Mouse (Mus musculus): ENCODE measurements at regions not wholly inside any gene's neighbourhood (a gene's known extent, or its start where the extent isn't known, plus 50 kb on each side); places are given as distances from the start of the nearest gene placed in this dataset.

GRCm38 (mm10) chr11:104038271-104038800 lies 71.8 kb downstream of the Arf2 start:
- Histone ChIP-seq H3K4me1 (ENCODE audit: control insufficient read depth, insufficient read depth, low read length) (no peaks in the 10 kb centered on the region), H3K4me3 (ENCODE audit: low read depth, low read length) (no peak overlapping the region), H3K36me3 (ENCODE audit: control insufficient read depth, insufficient read depth, low read length) (no peaks in the 10 kb centered on the region), H3K27me3 (ENCODE audit: control insufficient read depth, insufficient read depth, low read length) (no peaks in the 10 kb centered on the region), H3K4me2 (no peak overlapping the region), H3K9me3 (ENCODE audit: control insufficient read depth, low read length) (no peaks in the 10 kb centered on the region), H3K27ac (ENCODE audit: low read depth, low read length) (no peak overlapping the region), H3K9ac (ENCODE audit: low read length) (no peak overlapping the region)
- DNase-seq (ENCODE audit: low spot score, missing footprints) (peak; percentile 37), ATAC-seq (ENCODE audit: low FRiP score) (no peak)
- 75% methylated on average over 6 of the region's 6 CpGs for WGBS

GRCm38 (mm10) chr11:104045216-104045615 lies 78.7 kb downstream of the Arf2 start:
- H3K4me2 ChIP-seq = no peak overlapping the region
- 94% methylated on average over 4 of the region's 4 CpGs for WGBS
- no peaks in the 10 kb centered on the region for H3K36me3 ChIP-seq (ENCODE audit: control insufficient read depth, insufficient read depth, low read length)
- H3K9ac ChIP-seq (ENCODE audit: low read length) = no peak overlapping the region
- H3K9me3 ChIP-seq (ENCODE audit: control insufficient read depth, low read length) = no peaks in the 10 kb centered on the region
- H3K27ac ChIP-seq (ENCODE audit: low read depth, low read length) = no peak overlapping the region
- H3K4me3 ChIP-seq (ENCODE audit: low read depth, low read length) = no peak overlapping the region
- ATAC-seq (ENCODE audit: low FRiP score) (no peak), DNase-seq (ENCODE audit: low spot score, missing footprints) (peak; percentile 12)
- no peaks in the 10 kb centered on the region for H3K4me1 ChIP-seq (ENCODE audit: control insufficient read depth, insufficient read depth, low read length)
- H3K27me3 ChIP-seq (ENCODE audit: control insufficient read depth, insufficient read depth, low read length) = no peaks in the 10 kb centered on the region

DNA sequence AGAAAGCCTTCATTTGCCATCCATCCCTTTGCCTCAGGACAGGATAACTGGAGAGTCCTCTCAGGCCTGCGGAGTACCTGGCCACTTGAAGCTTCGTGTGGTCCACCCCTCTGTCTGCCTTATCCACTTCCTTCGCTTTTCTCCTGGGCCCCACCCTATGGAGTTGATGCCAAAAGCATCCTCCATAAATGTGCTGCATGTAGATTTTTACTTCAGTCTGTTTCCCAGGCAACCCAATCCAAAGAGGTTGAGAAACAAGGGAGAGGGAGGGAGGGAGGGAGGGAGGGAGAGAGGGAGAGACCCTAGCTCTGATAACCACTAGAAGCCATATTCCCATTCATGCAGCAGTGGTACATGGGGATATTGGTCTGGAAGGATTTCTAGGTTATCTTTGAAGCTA lies 80.7 kb upstream of the Crhr1 start:
- H3K4me1 ChIP-seq (ENCODE audit: control insufficient read depth, insufficient read depth, low read length) = no peaks in the 10 kb centered on the region
- ATAC-seq (ENCODE audit: low FRiP score) (no peak), DNase-seq (ENCODE audit: low spot score, missing footprints) (no peak)
- WGBS = 81% methylated on average over 3 of the region's 3 CpGs
- no peak overlapping the region for H3K9ac ChIP-seq (ENCODE audit: low read length)
- H3K4me2 ChIP-seq = no peak overlapping the region
- no peaks in the 10 kb centered on the region for H3K27me3 ChIP-seq (ENCODE audit: control insufficient read depth, insufficient read depth, low read length)
- no peaks in the 10 kb centered on the region for H3K9me3 ChIP-seq (ENCODE audit: control insufficient read depth, low read length)
- no peaks in the 10 kb centered on the region for H3K36me3 ChIP-seq (ENCODE audit: control insufficient read depth, insufficient read depth, low read length)
- H3K4me3 ChIP-seq (ENCODE audit: low read depth, low read length) = no peak overlapping the region
- H3K27ac ChIP-seq (ENCODE audit: low read depth, low read length) = no peak overlapping the region

DNA sequence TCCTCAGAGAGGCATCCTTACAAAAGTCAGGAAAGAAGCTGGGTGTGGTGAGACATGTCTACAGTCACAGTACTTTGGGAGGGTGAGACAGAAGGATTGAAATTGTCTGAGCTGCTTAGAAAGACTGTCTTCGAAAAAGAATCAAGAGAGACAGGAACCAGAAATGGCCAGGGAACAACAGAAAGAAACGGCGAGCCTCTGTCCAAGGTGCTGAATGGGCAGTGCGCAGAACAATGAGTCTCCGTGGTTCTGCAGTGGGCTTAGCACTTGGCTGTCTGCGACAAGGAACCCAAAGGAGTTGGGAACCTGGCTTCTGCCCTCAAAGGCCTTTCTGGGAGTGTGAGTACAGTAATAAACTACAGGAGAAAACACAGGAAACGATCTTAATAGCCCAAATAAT lies 79.4 kb upstream of the Crhr1 start:
- H3K9me3 ChIP-seq (ENCODE audit: control insufficient read depth, low read length) = no peaks in the 10 kb centered on the region
- H3K9ac ChIP-seq (ENCODE audit: low read length) = no peak overlapping the region
- H3K27ac ChIP-seq (ENCODE audit: low read depth, low read length) = no peak overlapping the region
- 20% methylated on average over 7 of the region's 7 CpGs for WGBS
- DNase-seq (ENCODE audit: low spot score, missing footprints) (peak; percentile 93), ATAC-seq (ENCODE audit: low FRiP score) (no peak)
- H3K4me2 ChIP-seq = no peak overlapping the region
- H3K27me3 ChIP-seq (ENCODE audit: control insufficient read depth, insufficient read depth, low read length) = no peaks in the 10 kb centered on the region
- no peak overlapping the region for H3K4me3 ChIP-seq (ENCODE audit: low read depth, low read length)
- H3K4me1 ChIP-seq (ENCODE audit: control insufficient read depth, insufficient read depth, low read length) = no peaks in the 10 kb centered on the region
- no peaks in the 10 kb centered on the region for H3K36me3 ChIP-seq (ENCODE audit: control insufficient read depth, insufficient read depth, low read length)

DNA sequence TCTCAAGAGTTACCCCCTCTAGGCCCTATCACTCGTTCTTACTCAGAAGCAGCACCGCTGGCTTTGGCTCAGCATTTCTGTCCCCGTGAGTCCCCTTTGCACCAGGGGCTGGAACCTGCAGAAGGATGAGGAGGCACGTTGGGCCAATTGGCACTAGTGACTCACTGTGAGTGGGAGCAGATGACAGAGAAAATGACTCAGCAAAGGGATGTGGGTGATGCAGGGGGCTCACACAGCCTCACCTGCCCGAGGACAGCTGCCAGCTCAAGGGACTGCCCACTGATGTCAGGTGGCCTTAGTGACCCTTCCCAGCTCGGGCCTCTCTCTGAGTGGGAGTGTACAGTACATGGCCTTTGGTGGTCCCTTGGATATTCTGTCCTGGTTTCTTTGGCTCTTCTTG lies 76.7 kb upstream of the Crhr1 start:
- no peak overlapping the region for H3K4me3 ChIP-seq (ENCODE audit: low read depth, low read length)

DNA sequence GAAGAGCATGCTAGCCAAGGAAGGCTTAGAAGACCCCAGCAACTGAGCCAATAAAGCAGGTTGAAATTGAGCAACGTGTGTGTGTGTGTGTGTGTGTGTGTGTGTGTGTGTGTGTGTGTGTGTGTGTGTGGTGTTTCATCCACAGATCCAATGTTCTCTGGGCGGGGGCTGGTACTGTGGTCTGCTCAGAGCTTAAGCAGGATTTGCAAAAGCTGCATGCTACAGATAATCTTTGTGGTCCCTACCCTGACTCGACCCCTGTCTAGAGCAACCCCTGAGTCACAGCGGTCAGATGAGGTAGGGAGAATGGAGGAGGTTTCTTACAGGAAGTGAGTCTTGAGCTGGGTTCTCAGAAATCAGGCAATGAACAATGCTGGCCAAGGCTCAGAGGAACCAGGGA lies 75.6 kb upstream of the Crhr1 start:
- DNase-seq (ENCODE audit: low spot score, missing footprints) = no peak
- no peaks in the 10 kb centered on the region for H3K27me3 ChIP-seq (ENCODE audit: control insufficient read depth, insufficient read depth, low read length)

More for the DNA sequence above, 76.7 kb upstream of the Crhr1 start:
- Histone ChIP-seq H3K9ac (ENCODE audit: low read length) (no peak overlapping the region), H3K27ac (ENCODE audit: low read depth, low read length) (no peak overlapping the region), H3K9me3 (ENCODE audit: control insufficient read depth, low read length) (no peaks in the 10 kb centered on the region), H3K4me2 (no peak overlapping the region), H3K27me3 (ENCODE audit: control insufficient read depth, insufficient read depth, low read length) (no peaks in the 10 kb centered on the region), H3K4me1 (ENCODE audit: control insufficient read depth, insufficient read depth, low read length) (no peaks in the 10 kb centered on the region), H3K36me3 (ENCODE audit: control insufficient read depth, insufficient read depth, low read length) (no peaks in the 10 kb centered on the region)
- ATAC-seq (ENCODE audit: low FRiP score) = no peak
- DNase-seq (ENCODE audit: low spot score, missing footprints) = no peak
- 87% methylated on average over 6 of the region's 6 CpGs for WGBS

DNA sequence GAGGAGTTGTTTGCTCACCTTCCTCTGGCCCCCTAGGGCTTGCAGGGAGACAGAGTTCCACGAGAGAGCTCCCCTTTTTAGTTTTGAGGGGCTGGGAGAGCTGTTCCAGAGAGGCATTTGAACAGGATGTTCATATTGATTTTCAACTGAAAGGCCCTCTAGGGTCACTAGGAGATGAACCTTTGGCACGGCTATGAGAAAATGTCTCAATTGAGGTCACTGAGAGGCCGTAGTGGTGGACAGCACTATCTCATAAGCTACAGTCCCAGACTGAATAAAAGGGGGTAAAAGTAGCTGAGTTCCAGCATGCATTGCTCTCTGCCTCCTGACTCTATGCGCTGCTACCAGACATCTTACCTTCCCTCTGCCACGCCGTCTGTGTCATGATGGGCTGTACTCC lies 74.1 kb upstream of the Crhr1 start:
- Histone ChIP-seq H3K27me3 (ENCODE audit: control insufficient read depth, insufficient read depth, low read length) (no peaks in the 10 kb centered on the region), H3K9ac (ENCODE audit: low read length) (no peak overlapping the region), H3K4me1 (ENCODE audit: control insufficient read depth, insufficient read depth, low read length) (no peaks in the 10 kb centered on the region), H3K4me2 (no peak overlapping the region), H3K4me3 (ENCODE audit: low read depth, low read length) (no peak overlapping the region), H3K27ac (ENCODE audit: low read depth, low read length) (no peak overlapping the region), H3K36me3 (ENCODE audit: control insufficient read depth, insufficient read depth, low read length) (no peaks in the 10 kb centered on the region), H3K9me3 (ENCODE audit: control insufficient read depth, low read length) (no peaks in the 10 kb centered on the region)
- ATAC-seq (ENCODE audit: low FRiP score) (no peak), DNase-seq (ENCODE audit: low spot score, missing footprints) (no peak)
- WGBS = 84% methylated on average over 6 of the region's 6 CpGs

More for the DNA sequence above, 75.6 kb upstream of the Crhr1 start:
- Histone ChIP-seq H3K4me3 (ENCODE audit: low read depth, low read length) (no peak overlapping the region), H3K36me3 (ENCODE audit: control insufficient read depth, insufficient read depth, low read length) (no peaks in the 10 kb centered on the region), H3K4me2 (no peak overlapping the region), H3K4me1 (ENCODE audit: control insufficient read depth, insufficient read depth, low read length) (no peaks in the 10 kb centered on the region), H3K9ac (ENCODE audit: low read length) (no peak overlapping the region), H3K9me3 (ENCODE audit: control insufficient read depth, low read length) (no peaks in the 10 kb centered on the region), H3K27ac (ENCODE audit: low read depth, low read length) (no peak overlapping the region)
- 67% methylated on average over 4 of the region's 4 CpGs for WGBS
- ATAC-seq (ENCODE audit: low FRiP score) = no peak

DNA sequence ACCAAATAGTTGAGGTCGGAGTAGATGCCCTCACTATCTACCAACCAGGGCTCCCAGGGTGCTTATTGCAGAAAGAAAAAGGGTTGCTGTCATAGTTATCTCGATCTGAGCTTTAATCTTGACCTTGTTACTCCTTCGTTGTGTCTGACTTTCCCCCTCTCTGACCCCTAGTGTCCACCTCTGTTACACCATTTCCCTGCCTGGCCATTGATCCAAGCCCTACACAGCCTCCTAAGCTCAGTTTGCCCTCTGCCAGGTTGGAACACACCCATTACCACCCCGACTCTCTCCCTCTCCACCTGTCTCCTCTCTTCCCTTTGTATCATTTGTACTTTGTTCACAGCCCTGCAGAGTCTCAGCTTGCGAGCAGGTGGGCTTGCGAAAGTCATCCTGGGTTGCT lies 73.6 kb upstream of the Crhr1 start:
- WGBS = 72% methylated on average over 6 of the region's 6 CpGs

DNA sequence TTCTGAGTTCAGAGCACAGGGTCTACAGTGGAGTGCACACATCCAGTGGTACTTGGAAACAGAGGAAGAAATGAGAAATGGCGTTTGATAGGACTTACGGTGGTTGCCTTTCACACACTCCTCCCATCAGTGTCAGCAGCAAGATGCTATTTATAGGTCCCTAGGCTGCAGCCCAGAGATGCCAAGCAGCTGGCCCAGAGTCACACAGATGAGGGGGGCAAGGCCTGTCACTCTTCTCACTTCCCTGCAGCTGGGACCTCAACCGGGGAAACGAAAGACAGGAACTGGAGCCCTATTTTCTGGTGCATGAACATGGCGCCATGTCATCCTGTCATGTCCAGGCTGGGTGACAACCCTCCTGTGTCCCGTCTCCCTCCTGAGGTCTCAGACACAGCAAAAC lies 71.3 kb upstream of the Crhr1 start:
- no peak overlapping the region for H3K9ac ChIP-seq (ENCODE audit: low read length)
- no peak overlapping the region for H3K27ac ChIP-seq (ENCODE audit: low read depth, low read length)
- H3K4me3 ChIP-seq (ENCODE audit: low read depth, low read length) = no peak overlapping the region
- H3K36me3 ChIP-seq (ENCODE audit: control insufficient read depth, insufficient read depth, low read length) = no peaks in the 10 kb centered on the region
- no peak overlapping the region for H3K4me2 ChIP-seq
- WGBS = 90% methylated on average over 6 of the region's 6 CpGs
- H3K4me1 ChIP-seq (ENCODE audit: control insufficient read depth, insufficient read depth, low read length) = no peaks in the 10 kb centered on the region
- H3K9me3 ChIP-seq (ENCODE audit: control insufficient read depth, low read length) = no peaks in the 10 kb centered on the region
- DNase-seq (ENCODE audit: low spot score, missing footprints) (no peak), ATAC-seq (ENCODE audit: low FRiP score) (no peak)
- no peaks in the 10 kb centered on the region for H3K27me3 ChIP-seq (ENCODE audit: control insufficient read depth, insufficient read depth, low read length)

More for the DNA sequence above, 73.6 kb upstream of the Crhr1 start:
- Histone ChIP-seq H3K9me3 (ENCODE audit: control insufficient read depth, low read length) (no peaks in the 10 kb centered on the region), H3K36me3 (ENCODE audit: control insufficient read depth, insufficient read depth, low read length) (no peaks in the 10 kb centered on the region), H3K9ac (ENCODE audit: low read length) (no peak overlapping the region), H3K27ac (ENCODE audit: low read depth, low read length) (no peak overlapping the region), H3K4me2 (no peak overlapping the region), H3K4me3 (ENCODE audit: low read depth, low read length) (no peak overlapping the region), H3K4me1 (ENCODE audit: control insufficient read depth, insufficient read depth, low read length) (no peaks in the 10 kb centered on the region), H3K27me3 (ENCODE audit: control insufficient read depth, insufficient read depth, low read length) (no peaks in the 10 kb centered on the region)
- DNase-seq (ENCODE audit: low spot score, missing footprints) (no peak), ATAC-seq (ENCODE audit: low FRiP score) (no peak)

DNA sequence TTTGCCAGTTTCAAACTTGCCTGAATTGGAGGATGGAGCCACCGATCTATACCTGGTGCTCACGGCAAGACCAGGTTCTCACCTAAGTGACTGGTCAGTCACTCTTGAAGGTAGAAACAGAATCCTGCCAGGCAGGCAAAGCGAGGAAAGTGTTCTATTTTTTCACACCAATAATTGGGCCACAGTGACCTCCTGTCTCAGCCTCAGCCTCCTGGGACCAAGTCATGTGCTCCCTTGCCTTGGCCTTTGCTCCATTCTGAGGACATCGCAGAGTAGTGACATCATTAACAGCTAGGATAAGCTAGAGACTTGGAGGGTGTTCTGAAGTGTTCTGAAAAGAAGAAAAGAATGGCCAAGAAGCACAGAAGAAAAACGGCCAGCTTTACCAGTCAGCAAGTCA lies 67.5 kb upstream of the Crhr1 start:
- Histone ChIP-seq H3K4me1 (ENCODE audit: control insufficient read depth, insufficient read depth, low read length) (no peaks in the 10 kb centered on the region), H3K4me2 (no peak overlapping the region), H3K36me3 (ENCODE audit: control insufficient read depth, insufficient read depth, low read length) (no peaks in the 10 kb centered on the region), H3K9ac (ENCODE audit: low read length) (no peak overlapping the region), H3K9me3 (ENCODE audit: control insufficient read depth, low read length) (no peaks in the 10 kb centered on the region), H3K27me3 (ENCODE audit: control insufficient read depth, insufficient read depth, low read length) (no peaks in the 10 kb centered on the region), H3K4me3 (ENCODE audit: low read depth, low read length) (no peak overlapping the region), H3K27ac (ENCODE audit: low read depth, low read length) (no peak overlapping the region)
- no peak for DNase-seq (ENCODE audit: low spot score, missing footprints)
- WGBS = 89% methylated on average over 5 of the region's 5 CpGs
- ATAC-seq (ENCODE audit: low FRiP score) = no peak
